Comparison of ENCODE assay signal across 11 mouse cellular contexts in the genomic region with DNA sequence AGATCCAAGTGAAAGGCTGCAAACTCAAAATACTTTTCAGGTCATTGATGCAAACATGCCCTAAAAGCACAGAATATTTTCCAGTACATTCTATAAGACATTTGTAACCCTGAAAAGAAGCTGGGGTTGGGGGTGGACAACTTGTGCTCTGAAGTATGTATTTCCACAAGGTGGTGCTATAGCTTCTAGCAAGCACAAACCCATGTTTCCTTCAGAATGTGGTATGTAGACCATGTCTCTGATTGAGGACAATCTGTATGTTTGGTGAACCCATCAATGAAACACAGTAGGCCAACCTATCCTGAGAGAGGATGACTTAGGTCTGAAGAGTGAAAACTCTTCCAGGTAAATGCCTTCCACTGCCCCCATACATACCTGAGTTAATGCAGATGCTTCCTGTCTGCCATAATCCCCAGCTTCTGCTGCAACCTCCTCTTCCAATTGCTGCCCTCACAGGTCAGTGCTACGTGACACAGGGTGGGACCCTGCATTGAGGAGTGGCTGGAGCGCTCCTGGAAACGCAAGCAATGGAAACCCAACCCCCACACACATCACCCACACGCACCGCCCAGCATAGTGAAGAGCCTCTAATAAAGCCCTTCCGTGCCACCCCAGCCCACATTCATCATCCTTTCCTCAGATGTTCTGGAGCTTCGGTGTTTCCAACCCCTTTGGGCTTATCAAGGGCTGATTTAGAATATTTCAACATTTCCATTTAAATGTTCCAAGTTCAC. TPM values are rescaled to one million over a fixed set of nuclear protein-coding genes. Genes with fewer than 3 reads are reported as not detected.
A peak's percentile ranks its signal among the peaks of the same experiment; 100 is the strongest.
DNase-seq lines count a peak whose midpoint lies in the region; ATAC-seq and TF ChIP-seq lines count a peak whose summit lies in the region.
"Had no signal": no experiment of that assay in that cellular context is flagged by ENCODE, and none has a peak within 500 bp of the region (broad histone marks: within the 10 kb centered on the region; RNA-seq: fewer than 3 reads in every experiment).

No protein-coding gene starts in this region.

- WGBS in heart, adult 2 months = 64% methylated on average over 7 of the region's 7 CpGs
- 62% methylated on average over 7 of the region's 7 CpGs for WGBS in heart, embryonic 11.5 days (ENCODE audit: insufficient replicate concordance)
- 51% methylated on average over 7 of the region's 7 CpGs for WGBS in kidney, embryonic 16.5 days

- no peak overlapping the region for H3K4me2 ChIP-seq in heart, embryonic 11.5 days
- no peak overlapping the region for H3K4me2 ChIP-seq in kidney, embryonic 16.5 days (replicated peaks; ENCODE audit: low read depth, low read length)

- H3K27me3 ChIP-seq in heart, adult 2 months (ENCODE audit: control insufficient read depth, insufficient read depth, low read length) = no peaks in the 10 kb centered on the region
- no peaks in the 10 kb centered on the region for H3K27me3 ChIP-seq in heart, embryonic 11.5 days (ENCODE audit: control insufficient read depth, insufficient read depth, low read length)
- H3K27me3 ChIP-seq in C2C12 (ENCODE audit: control insufficient read depth, insufficient read depth, insufficient read length) = no peaks in the 10 kb centered on the region
- no peaks in the 10 kb centered on the region for H3K27me3 ChIP-seq in kidney, embryonic 16.5 days (ENCODE audit: insufficient read depth, low read length)

- no peak for TF ChIP-seq POLR2A in heart, adult 2 months (IDR thresholded peaks at IDR 0.05; ENCODE audit: insufficient read depth, low read depth, low read length)

- no peaks in the 10 kb centered on the region for H3K36me3 ChIP-seq in heart, adult 2 months (ENCODE audit: control insufficient read depth, insufficient read depth, low read length)
- H3K36me3 ChIP-seq in heart, embryonic 11.5 days (ENCODE audit: control insufficient read depth, insufficient read depth, low read length) = no peaks in the 10 kb centered on the region
- no peaks in the 10 kb centered on the region for H3K36me3 ChIP-seq in C2C12 (ENCODE audit: control insufficient read depth, insufficient read depth)
- no peaks in the 10 kb centered on the region for H3K36me3 ChIP-seq in kidney, embryonic 16.5 days (ENCODE audit: insufficient read depth, low read length)

- no peaks in the 10 kb centered on the region for H3K9me3 ChIP-seq in heart, embryonic 11.5 days (replicated peaks; ENCODE audit: control insufficient read depth, low read length)
- no peaks in the 10 kb centered on the region for H3K9me3 ChIP-seq in kidney, embryonic 16.5 days (ENCODE audit: low read length)

- no peak overlapping the region for H3ac ChIP-seq in C2C12 (ENCODE audit: control insufficient read depth, insufficient read length, low read depth)

- no peak for DNase-seq in heart, adult 2 months
- DNase-seq in ZHBTc4 (ENCODE audit: low read depth, low spot score) = peak; percentile 19
- DNase-seq in B cell, adult 2 months = no peak
- no peak for DNase-seq in gastrocnemius, postnatal 4 days (ENCODE audit: low spot score in 2 of 2)
- DNase-seq: adrenal gland, adult 8-10 months; layer of hippocampus, postnatal 36 days had no signal

- H3K4me1 ChIP-seq in heart, adult 2 months (ENCODE audit: control insufficient read depth, insufficient read depth, low read length) = no peaks in the 10 kb centered on the region
- H3K4me1 ChIP-seq in heart, embryonic 11.5 days (ENCODE audit: control insufficient read depth, insufficient read depth, low read length) = peaks cover 5% of the 10 kb centered on the region
- H3K4me1 ChIP-seq in kidney, embryonic 16.5 days (ENCODE audit: insufficient read depth, low read length) = no peaks in the 10 kb centered on the region

- peak; percentile 83 for TF ChIP-seq CTCF in heart, adult 2 months (IDR thresholded peaks at IDR 0.05)
- TF ChIP-seq CTCF in C2C12 (IDR thresholded peaks at IDR 0.05; ENCODE audit: control insufficient read depth, insufficient read depth, insufficient read length) = peak; percentile 18

- intact Hi-C loops in heart, adult 2 months (cut with DNase I) = loop anchor here (1.0 kb wide), 2 partner anchors 24 to 43 kb away; no protein-coding TSS in a partner anchor

- H3K79me3 ChIP-seq in C2C12 (ENCODE audit: low read depth) = no peaks in the 10 kb centered on the region

- H3K9ac ChIP-seq in heart, adult 2 months (ENCODE audit: low read depth, low read length) = no peak overlapping the region
- no peak overlapping the region for H3K9ac ChIP-seq in heart, embryonic 11.5 days (ENCODE audit: low read depth, low read length)
- no peak overlapping the region for H3K9ac ChIP-seq in kidney, embryonic 16.5 days (replicated peaks; ENCODE audit: low read length)

- no peaks in the 10 kb centered on the region for H3K79me2 ChIP-seq in heart, adult 2 months (replicated peaks; ENCODE audit: control insufficient read depth, insufficient read depth, low read length)
- no peaks in the 10 kb centered on the region for H3K79me2 ChIP-seq in C2C12 (ENCODE audit: control insufficient read depth, insufficient read depth)

- no peak overlapping the region for H3K4me3 ChIP-seq in heart, adult 2 months
- no peak overlapping the region for H3K4me3 ChIP-seq in heart, embryonic 11.5 days (ENCODE audit: low read depth, low read length)
- H3K4me3 ChIP-seq in C2C12 (ENCODE audit: insufficient read depth, poor library complexity, severe bottlenecking) = no peak overlapping the region
- H3K4me3 ChIP-seq in kidney, embryonic 16.5 days (ENCODE audit: low read length) = no peak overlapping the region

- no peak for TF ChIP-seq EP300 in heart, adult 2 months (IDR thresholded peaks at IDR 0.05; ENCODE audit: insufficient read depth, low read depth, low read length)

- no peak overlapping the region for H3K27ac ChIP-seq in heart, adult 2 months
- no peak overlapping the region for H3K27ac ChIP-seq in heart, embryonic 11.5 days (ENCODE audit: low read depth, low read length)
- no peak overlapping the region for H3K27ac ChIP-seq in kidney, embryonic 16.5 days (ENCODE audit: low read length)

- ATAC-seq in heart, embryonic 11.5 days (replicated peaks; ENCODE audit: insufficient number of reproducible peaks, low FRiP score, low TSS enrichment) = no peak
- ATAC-seq in kidney, embryonic 16.5 days (ENCODE audit: low FRiP score, low TSS enrichment) = peak; percentile 74
- no peak for ATAC-seq in monocyte, adult 5-6 weeks (replicated peaks; ENCODE audit: insufficient number of reproducible peaks, low FRiP score, low TSS enrichment, poor library complexity, severe bottlenecking)

TF ChIP-seq in C2C12, 6 proteins besides CTCF, POLR2A, EP300 and RAD21:
- TF ChIP-seq MAX (IDR thresholded peaks at IDR 0.05) (no peak), FOSL1 (IDR thresholded peaks at IDR 0.05; ENCODE audit: insufficient read depth, low read length, poor library complexity, severe bottlenecking) (no peak), USF1 (IDR thresholded peaks at IDR 0.05; ENCODE audit: low read depth) (no peak), CEBPB (IDR thresholded peaks at IDR 0.05; ENCODE audit: low read depth) (no peak), MYOD1 (IDR thresholded peaks at IDR 0.05; ENCODE audit: control insufficient read depth, insufficient read length, low read depth) (no peak), MYOG (IDR thresholded peaks at IDR 0.05; ENCODE audit: control insufficient read depth, extremely low read depth, insufficient read length) (no peak)
TF ChIP-seq in C2C12: peak in this region for 0.

RNA-seq across cellular contexts. Expression of a gene that starts 11.0 kb away (rescaled TPM):
- 10 to 100 TPM; 12.8 to 13.7 TPM for total RNA-seq in heart, adult 2 months (2021)
- polyA plus RNA-seq in heart, adult 2 months (2012; rRNA removed) = 10.7 and 17.0 TPM in 2 replicates
- 5.1 and 7.5 TPM in 2 replicates for polyA plus RNA-seq in heart, embryonic 11.5 days (2014; fragmentation: Nextera tagmentation; extraction: Ambion mirVana)
- polyA plus RNA-seq in C2C12 (2012; fragmentation: generic; extraction: Trizol) = 9.3 TPM
- polyA plus RNA-seq in kidney, embryonic 16.5 days (2015; fragmentation: Nextera tagmentation; extraction: Ambion mirVana) = 17.0 and 19.2 TPM in 2 replicates
- 2.0 to 8.9 TPM (median 4.7 TPM) in 3 replicates for total RNA-seq in monocyte, adult 5-6 weeks (2017)
- total RNA-seq in gastrocnemius, postnatal 4 days (2021) = 10 to 100 TPM in 1 of 2 experiments, 1 to 10 TPM in 1; 7.9 to 10.3 TPM

RNA-seq across cellular contexts. Expression of a gene that starts 23.0 kb away (rescaled TPM):
- total RNA-seq in heart, adult 2 months (2021) = not detected
- not detected in 2 replicates for polyA plus RNA-seq in heart, adult 2 months (2012; rRNA removed)
- polyA plus RNA-seq in heart, embryonic 11.5 days (2014; fragmentation: Nextera tagmentation; extraction: Ambion mirVana) = not detected in 2 replicates
- not detected for polyA plus RNA-seq in C2C12 (2012; fragmentation: generic; extraction: Trizol)
- polyA plus RNA-seq in kidney, embryonic 16.5 days (2015; fragmentation: Nextera tagmentation; extraction: Ambion mirVana) = not detected in 2 replicates
- not detected in 3 replicates for total RNA-seq in monocyte, adult 5-6 weeks (2017)
- not detected for total RNA-seq in gastrocnemius, postnatal 4 days (2021)
- total RNA-seq: adrenal gland, adult 8-10 months; layer of hippocampus, postnatal 36 days had no signal
- polyA plus RNA-seq: neural tube, embryonic 11.5 days had no signal

RNA-seq across cellular contexts. Expression of a gene that starts 41.5 kb away (rescaled TPM):
- not detected for total RNA-seq in heart, adult 2 months (2021)
- polyA plus RNA-seq in heart, adult 2 months (2012; rRNA removed) = not detected in 2 replicates
- polyA plus RNA-seq in heart, embryonic 11.5 days (2014; fragmentation: Nextera tagmentation; extraction: Ambion mirVana) = not detected in 2 replicates
- not detected for polyA plus RNA-seq in C2C12 (2012; fragmentation: generic; extraction: Trizol)
- polyA plus RNA-seq in kidney, embryonic 16.5 days (2015; fragmentation: Nextera tagmentation; extraction: Ambion mirVana) = not detected in 2 replicates
- not detected in 3 replicates for total RNA-seq in monocyte, adult 5-6 weeks (2017)
- not detected for total RNA-seq in gastrocnemius, postnatal 4 days (2021)
- total RNA-seq: adrenal gland, adult 8-10 months; layer of hippocampus, postnatal 36 days had no signal
- polyA plus RNA-seq: neural tube, embryonic 11.5 days had no signal

RNA-seq across cellular contexts. Expression of a gene that starts 55.0 kb away (rescaled TPM):
- total RNA-seq in heart, adult 2 months (2021) = not detected
- polyA plus RNA-seq in heart, adult 2 months (2012; rRNA removed) = not detected in 2 replicates
- polyA plus RNA-seq in heart, embryonic 11.5 days (2014; fragmentation: Nextera tagmentation; extraction: Ambion mirVana) = not detected in 2 replicates
- not detected for polyA plus RNA-seq in C2C12 (2012; fragmentation: generic; extraction: Trizol)
- polyA plus RNA-seq in kidney, embryonic 16.5 days (2015; fragmentation: Nextera tagmentation; extraction: Ambion mirVana) = 0.19 TPM in 1 of 2 replicates, not detected in the other
- not detected in 3 replicates for total RNA-seq in monocyte, adult 5-6 weeks (2017)
- not detected for total RNA-seq in gastrocnemius, postnatal 4 days (2021)
- total RNA-seq: layer of hippocampus, postnatal 36 days had no signal
- polyA plus RNA-seq: neural tube, embryonic 11.5 days had no signal

RNA-seq across cellular contexts. Expression of a gene that starts 57.4 kb away (rescaled TPM):
- total RNA-seq in heart, adult 2 months (2021) = not detected
- polyA plus RNA-seq in heart, adult 2 months (2012; rRNA removed) = not detected in 2 replicates
- not detected in 2 replicates for polyA plus RNA-seq in heart, embryonic 11.5 days (2014; fragmentation: Nextera tagmentation; extraction: Ambion mirVana)
- polyA plus RNA-seq in C2C12 (2012; fragmentation: generic; extraction: Trizol) = not detected
- polyA plus RNA-seq in kidney, embryonic 16.5 days (2015; fragmentation: Nextera tagmentation; extraction: Ambion mirVana) = not detected in 2 replicates
- total RNA-seq in monocyte, adult 5-6 weeks (2017) = not detected in 3 replicates
- not detected for total RNA-seq in gastrocnemius, postnatal 4 days (2021)
- total RNA-seq: adrenal gland, adult 8-10 months; layer of hippocampus, postnatal 36 days had no signal
- polyA plus RNA-seq: neural tube, embryonic 11.5 days had no signal
